Mouse (Mus musculus): ENCODE measurements around the gene Lrwd1.

GRCm38 (mm10) chr5:136136292-136136990, 567 bp upstream of the Lrwd1 start:
- TF ChIP-seq CTCF (IDR thresholded peaks at IDR 0.05; ENCODE audit: insufficient read depth, low read length) (no peak), POLR2A (IDR thresholded peaks at IDR 0.05; ENCODE audit: borderline replicate concordance, extremely low read depth, low read depth, low read length) (no peak)

All from lung, adult 2 months (tissue).